Mouse (Mus musculus): Measurements from ENCODE around the gene Tprgl. TPM values are rescaled to one million over a fixed set of nuclear protein-coding genes. Genes with fewer than 3 reads are reported as not detected.

The Tprgl gene
- polyA plus RNA-seq, 1 experiment from 2014 or later = 158 TPM

Other genes with a start within 250 kb of the Tprgl start
- 70.5 and 76.2 TPM in 2 replicates for gene A430005L14Rik, start 203.4 kb downstream of the Tprgl start, polyA plus RNA-seq (2016; fragmentation: Nextera tagmentation; extraction: Ambion mirVana)
- 10.1 and 10.8 TPM in 2 replicates for gene Dffb, start 185.5 kb downstream of the Tprgl start, polyA plus RNA-seq (2016; fragmentation: Nextera tagmentation; extraction: Ambion mirVana)
- 21.3 and 24.2 TPM in 2 replicates for gene Cep104, start 185.5 kb downstream of the Tprgl start, polyA plus RNA-seq (2016; fragmentation: Nextera tagmentation; extraction: Ambion mirVana)
- 36.1 and 38.9 TPM in 2 replicates for gene Lrrc47, start 148.9 kb downstream of the Tprgl start, polyA plus RNA-seq (2016; fragmentation: Nextera tagmentation; extraction: Ambion mirVana)
- 6.4 and 7.8 TPM in 2 replicates for gene Smim1, start 134.4 kb downstream of the Tprgl start, polyA plus RNA-seq (2016; fragmentation: Nextera tagmentation; extraction: Ambion mirVana)
- gene Ccdc27, start 118.0 kb downstream of the Tprgl start, polyA plus RNA-seq (2016; fragmentation: Nextera tagmentation; extraction: Ambion mirVana) = not detected in 2 replicates
- gene Trp73, start 20.5 kb downstream of the Tprgl start, polyA plus RNA-seq (2016; fragmentation: Nextera tagmentation; extraction: Ambion mirVana) = 0.15 and 0.50 TPM in 2 replicates
- gene Wrap73, start 18.3 kb downstream of the Tprgl start, polyA plus RNA-seq (2016; fragmentation: Nextera tagmentation; extraction: Ambion mirVana) = 44.6 and 46.6 TPM in 2 replicates
- gene Megf6, start 10.1 kb upstream of the Tprgl start, polyA plus RNA-seq (2016; fragmentation: Nextera tagmentation; extraction: Ambion mirVana) = 17.7 and 18.8 TPM in 2 replicates
- gene Arhgef16, start 141.0 kb upstream of the Tprgl start, polyA plus RNA-seq (2016; fragmentation: Nextera tagmentation; extraction: Ambion mirVana) = 1.8 TPM in 2 replicates
- gene B230104I21Rik, start 175.5 kb upstream of the Tprgl start, polyA plus RNA-seq (2016; fragmentation: Nextera tagmentation; extraction: Ambion mirVana) = not detected in 2 replicates